Mouse (Mus musculus): ENCODE data around the gene Cela3b.
"Not testable (repeated sequence)": the region's sequence is repeated elsewhere in the genome, so short reads cannot be mapped to it uniquely, and the experiment has no call there.

Cela3b gene

DNA sequence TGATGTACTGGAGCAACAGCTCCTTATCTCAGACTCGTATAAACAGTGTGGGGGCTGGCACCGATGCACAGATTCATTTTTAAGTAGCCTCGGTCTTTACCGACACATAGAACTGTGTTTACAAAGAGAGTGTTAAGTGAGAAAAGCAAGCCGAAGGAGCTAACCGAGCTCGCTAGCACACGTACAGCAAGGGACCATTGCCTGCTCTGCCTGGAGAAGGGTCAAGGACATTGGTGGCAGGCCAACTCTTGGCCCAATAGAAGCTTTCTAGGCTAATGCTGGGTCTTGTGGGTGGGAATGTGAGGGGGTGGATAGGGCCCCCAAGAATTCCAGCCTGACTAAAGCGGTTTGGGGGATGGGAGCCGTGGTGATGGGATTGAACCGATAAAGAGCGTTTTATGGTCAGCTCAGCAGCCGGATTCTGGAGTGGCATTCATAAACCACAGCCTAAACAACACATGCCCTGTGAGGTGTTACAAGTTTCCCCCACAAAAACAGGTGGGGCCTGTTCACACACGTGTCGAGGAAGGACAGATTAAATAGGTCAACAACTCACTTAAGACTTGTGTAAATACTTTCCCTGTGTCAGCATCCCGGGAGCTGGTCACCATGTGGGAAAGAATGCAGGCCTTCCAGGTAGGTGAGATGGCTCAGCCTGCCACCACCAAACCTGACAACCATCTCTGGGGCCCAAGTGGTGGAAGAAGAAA, 31.8 kb upstream of the Cela3b start:
- no peak for DNase-seq (ENCODE audit: low spot score in 2 of 2)

DNA sequence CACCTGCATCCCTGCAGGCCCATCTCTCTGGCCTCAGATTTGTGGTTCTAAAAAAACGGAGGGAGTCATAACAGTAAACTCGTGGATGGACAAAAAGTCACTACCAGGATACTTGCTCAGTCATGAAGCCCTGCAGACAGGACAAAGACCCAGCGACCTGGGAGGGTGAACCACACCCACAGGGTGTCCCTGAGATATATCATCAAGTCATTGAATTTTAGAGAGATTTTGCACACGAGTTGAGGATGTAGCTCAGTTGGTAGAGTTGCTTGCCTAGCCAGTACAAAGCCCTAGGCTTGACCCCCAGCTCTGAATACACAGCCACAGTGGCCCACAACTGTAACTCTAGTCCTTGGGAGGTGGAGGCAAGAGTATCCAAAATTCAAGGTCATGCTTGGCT, 30.9 kb upstream of the Cela3b start:
- DNase-seq (ENCODE audit: low spot score in 2 of 2): no peak

DNA sequence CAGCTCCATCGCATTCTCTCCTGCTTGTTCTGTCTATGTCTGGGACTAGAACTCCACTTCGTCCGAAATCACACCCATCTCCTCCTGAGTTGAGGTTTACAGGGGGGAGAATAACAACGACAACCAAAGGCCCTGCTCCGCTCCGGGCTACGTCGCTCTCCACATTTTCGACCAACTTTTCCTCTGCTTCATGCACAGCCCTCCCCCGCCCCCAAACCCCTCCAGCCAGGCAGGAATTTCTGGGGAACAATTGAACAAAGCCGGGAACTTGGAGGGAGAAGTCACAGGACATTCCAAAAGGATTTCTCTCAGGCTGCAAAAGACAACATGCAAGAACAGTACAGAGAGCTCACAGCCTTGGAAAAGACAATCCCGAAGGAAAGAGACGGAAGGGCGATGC, 30.3 kb upstream of the Cela3b start:
- DNase-seq (ENCODE audit: low spot score in 2 of 2): no peak

DNA sequence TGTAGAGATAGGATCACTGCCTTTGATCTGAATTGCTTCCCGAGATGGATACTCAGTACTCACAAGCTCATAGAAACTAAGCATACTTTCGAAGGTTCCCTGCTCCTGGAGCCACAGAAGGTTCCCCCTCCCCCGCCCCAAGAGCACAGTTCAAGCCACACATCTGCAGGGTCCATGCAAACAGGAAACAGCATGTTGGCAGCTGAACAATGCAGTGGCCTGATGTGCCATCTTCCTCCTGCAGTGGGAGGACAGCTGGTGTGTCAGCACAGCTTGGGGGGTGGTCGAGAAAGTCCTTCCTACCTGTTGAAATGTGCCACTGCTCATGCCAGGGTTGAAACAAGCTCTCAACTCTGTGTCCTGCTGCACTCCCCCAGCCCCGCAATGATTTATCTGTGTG, 28.5 kb upstream of the Cela3b start:
- DNase-seq (ENCODE audit: low spot score in 2 of 2): no peak

DNA sequence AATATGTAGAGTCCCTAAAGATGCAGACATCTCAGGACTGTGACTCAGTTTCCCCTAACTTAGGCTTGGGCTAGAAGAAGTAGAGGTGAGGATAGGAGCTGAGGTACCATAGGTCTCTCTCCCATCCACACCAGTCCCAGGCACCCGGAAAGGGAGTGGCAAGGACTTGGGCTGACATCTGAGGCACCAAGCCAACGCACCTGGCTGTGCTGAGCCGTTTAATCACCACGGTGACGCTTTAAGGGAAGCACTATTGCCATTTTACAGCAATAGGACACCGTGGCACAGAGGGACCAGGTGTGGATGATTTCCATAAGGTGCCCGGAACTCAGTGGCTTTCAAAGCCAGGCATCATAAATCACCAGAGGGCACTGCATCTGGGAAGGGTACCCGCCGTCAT, 28.0 kb upstream of the Cela3b start:
- no peak for DNase-seq (ENCODE audit: low spot score in 2 of 2)

DNA sequence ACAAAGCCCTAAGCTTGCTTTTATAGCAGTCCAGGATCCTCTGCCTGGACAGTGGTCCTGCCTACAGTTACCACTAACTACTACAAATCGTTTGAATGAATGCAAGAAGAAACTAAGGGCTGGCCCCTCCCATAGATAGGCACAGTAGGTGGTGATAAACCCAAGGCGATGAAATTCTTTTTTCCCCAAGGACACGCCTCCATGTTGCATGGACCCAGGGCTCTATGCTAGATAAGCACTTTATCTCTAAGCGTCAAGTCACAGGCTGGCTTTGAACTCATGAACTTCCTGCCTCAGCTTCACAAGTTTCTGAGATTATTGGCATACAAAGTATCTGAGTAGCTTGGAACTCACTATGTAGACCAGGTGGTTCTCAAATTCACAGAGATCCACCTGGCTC, 27.0 kb upstream of the Cela3b start:
- DNase-seq (ENCODE audit: low spot score in 2 of 2): no peak

DNA sequence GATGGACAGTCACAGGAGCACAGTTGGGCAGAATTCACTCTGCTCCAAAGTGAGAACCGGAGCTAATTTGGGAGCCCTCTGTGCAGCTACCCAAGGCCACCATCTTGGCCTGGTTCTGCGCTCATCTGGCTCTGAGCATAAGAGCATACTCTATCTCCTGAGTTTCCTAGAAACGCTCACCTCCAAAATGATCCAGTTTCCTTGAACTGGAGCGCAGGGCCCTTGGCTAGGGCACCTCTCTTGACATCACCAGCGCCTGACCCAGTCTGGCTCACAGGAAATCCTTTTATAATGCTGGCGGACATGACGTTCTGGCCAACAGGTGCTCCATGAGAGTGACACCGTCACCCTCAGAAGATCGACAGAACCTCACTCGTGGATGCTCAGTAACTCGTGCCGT, 26.2 kb upstream of the Cela3b start:
- DNase-seq (ENCODE audit: low spot score in 2 of 2): no peak

DNA sequence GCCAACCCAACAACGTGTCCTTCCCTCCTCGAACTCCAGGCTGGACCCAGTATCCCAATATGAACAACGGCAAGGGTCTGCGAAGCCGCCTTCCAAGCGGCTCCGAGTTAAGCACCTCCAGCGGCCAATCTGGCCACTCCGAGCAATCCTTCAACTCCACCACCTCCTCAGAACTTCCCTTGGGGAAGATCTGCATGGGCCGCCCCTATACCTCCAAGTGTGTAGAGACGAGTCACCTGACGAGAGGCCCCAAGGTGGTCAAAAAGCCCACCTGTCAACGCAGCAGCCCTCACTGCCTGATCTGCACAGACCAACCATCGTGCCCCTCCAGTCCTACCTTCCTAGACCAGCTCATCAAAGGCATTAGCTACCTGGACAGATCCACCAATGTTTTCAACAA, 24.2 kb upstream of the Cela3b start:
- DNase-seq (ENCODE audit: low spot score in 2 of 2): no peak

DNA sequence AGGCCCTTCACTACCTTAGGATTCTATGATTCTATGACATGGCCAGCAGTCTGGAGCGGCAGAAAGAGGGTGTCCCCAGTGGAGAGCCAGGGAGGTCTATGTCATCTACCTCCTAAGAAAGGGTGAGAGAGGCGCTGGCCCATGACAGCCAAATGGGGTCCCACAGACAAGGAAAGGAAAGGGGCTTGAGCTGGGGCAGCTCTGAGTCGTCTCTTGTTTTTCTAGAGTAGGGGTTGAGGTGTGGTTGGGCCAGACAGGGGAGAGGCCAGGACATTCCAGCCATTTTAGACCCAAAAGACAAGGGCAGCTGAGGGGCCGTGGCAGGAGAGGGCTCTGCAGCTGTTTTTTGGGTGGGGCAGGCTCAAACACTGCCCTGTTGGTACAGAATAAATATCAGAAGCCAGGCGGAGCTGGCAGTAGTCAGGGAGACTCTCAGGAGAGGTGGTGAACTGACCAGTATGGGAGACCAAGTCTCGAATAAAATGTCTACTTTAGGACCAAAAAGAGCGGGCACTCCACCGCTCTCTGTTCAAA, 23.0 kb upstream of the Cela3b start, which contains the start of gene 1700013G24Rik:
Gene 1700013G24Rik (plus strand): TSS at position 51 of the 534 bp plus-strand sequence.
- DNase-seq (ENCODE audit: low spot score in 2 of 2): no peak

DNA sequence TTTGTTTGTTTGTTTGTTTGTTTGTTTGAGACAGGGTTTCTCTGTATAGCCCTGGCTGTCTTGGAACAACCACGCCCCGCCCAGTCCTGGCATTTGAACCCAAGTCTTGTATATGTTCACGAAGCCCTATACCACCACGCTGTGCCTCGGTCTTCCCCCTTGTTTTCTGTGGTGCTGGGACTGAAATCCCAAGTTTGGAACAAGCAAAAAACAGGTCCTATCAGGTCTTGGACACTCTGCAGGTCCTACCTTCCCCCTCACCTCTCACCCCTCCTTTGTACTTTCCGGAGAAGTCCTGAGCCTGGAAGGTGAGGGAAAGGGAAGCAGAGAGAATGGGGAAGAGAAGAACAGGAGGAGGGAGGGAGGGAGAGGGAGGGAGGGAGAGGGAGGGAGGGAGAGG, 21.9 kb upstream of the Cela3b start:
- no peak for DNase-seq (ENCODE audit: low spot score in 2 of 2)

DNA sequence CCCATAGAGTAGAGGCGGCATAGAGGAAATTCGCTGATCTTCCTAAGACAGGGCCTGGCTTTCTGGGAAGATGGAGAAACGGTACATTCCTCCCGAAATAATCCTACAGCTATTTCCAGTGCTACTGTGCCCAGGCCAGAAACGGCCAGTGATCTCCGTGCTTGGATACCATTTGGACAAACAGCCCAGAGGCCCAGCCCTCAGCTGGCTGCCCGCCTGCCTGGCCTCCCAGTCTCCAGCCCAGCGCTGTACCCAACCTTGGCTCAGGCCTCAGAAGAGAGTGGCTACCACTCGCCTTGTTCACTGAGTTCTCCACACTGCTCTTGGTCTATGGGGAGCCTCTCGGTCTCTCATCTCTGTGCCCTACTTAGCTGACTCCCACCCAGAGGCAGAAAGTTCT, 19.4 kb upstream of the Cela3b start:
- no peak for DNase-seq (ENCODE audit: low spot score in 2 of 2)

DNA sequence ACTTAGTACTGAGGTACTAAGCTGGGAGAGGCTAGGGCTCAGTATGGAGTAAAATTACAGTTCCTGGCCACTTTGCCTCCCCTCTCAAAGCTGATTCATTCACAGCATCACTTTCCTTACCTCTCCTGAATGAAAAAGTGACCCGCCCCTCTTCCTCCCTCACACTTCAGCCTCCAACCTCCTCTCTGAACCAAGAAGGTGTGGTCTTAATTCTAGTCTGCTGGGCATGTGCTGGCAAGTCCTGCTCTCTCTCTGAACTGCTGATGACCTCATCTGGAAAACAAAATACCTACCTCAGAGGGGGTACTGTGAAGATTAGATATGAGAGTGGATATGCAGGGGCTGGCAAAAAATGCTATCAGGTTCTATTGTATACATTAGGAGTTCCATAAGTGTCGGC, 18.8 kb upstream of the Cela3b start:
- DNase-seq (ENCODE audit: low spot score in 2 of 2): no peak

DNA sequence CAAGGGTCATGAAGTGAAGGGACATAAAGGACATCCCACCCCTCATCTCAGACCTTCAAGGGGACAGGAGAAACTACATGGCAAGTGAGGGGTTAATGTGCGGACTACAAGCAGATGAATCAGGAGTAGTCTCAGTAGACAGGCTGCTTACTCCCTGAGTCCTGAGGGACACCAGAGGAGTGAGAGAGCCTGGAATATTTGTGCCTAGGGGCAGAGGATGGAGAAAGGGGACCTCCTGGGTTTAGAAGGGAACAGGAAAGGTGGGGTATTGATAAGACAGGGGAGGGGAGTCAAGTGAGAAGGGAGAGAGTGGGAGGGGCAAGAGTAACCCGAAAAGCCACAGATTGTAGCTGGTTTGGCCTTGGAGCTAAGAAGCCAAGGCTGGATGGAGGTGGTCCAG, 18.3 kb upstream of the Cela3b start:
- no peak for DNase-seq (ENCODE audit: low spot score in 2 of 2)

DNA sequence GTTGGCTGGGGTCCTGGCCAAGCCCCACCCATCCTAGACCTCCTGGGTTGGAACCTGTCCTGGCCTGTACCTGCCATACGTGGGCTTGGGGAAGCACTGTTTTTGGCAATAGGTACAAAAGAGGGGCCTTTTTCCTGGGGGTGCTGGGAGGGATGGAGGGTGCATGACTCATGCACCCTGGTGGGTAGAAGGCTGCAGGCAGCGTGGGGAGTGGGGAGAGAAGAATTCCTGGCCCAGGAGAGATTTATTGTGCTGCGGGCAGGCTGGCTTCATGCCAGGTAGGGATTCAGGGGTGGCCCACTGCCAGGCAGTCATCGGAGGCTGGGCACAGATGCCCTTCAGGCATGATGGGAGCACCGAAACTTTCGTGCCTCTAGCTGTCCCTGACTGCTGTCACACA, 17.9 kb upstream of the Cela3b start:
- peak; percentile 37 to 59 for DNase-seq (ENCODE audit: low spot score in 2 of 2)

DNA sequence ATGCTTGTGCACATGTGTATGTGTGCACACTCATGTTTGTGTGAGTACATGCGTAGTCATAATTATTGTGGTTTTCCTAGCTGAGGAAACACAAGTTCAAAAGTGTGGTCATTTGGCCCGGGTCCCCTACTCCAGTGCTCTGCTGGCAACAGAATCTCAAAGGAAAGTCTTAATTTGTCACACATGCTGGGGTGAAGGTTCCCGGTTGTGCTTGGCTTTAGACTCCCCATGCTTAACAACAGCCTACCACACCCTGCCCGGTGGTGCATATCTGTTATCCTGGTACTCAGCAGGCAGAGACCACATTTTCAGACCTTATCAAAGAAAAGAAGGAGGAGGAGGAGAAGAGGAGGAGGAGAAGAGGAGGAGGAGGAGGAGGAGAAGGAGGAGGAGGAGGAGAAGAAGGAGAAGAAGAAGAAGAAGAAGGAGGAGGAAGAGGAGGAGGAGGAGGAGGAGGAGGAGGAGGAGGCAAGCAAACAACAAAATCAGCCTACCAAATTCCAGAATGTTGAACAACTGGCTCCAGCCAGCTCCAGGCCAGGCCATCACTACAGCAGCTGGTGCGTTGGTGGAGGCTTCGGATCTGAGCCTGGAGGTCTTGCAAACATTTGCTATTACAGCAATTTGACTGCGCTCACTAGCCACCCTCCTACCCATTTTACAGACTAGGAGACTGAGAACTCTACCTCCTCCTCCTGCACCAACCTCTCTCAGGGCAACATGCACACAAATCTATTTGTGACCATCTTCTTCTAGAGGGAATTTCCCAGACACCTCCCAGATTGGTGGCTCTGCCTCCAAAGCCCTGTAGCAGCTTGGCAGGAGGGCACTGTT, 17.2 kb upstream of the Cela3b start:
- peak; percentile 66 to 70 for DNase-seq (ENCODE audit: low spot score in 2 of 2)

DNA sequence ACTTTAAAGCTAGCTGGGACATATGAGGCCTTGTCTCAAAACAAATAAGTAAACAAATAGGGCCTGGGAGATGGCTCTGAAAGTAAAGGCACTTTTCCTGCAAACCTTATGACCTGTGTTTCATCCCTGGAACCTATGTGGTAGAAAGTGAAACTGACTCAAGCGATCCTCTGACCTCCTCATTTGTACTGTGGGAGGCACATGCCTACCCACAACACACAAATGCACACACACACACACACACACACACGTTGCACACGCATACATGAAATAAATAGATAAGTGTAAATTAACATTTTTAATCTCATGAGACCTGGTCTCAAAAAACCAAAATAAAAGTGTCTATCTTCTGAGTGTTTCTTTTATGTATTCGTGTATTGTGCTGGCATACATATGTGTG, 15.5 kb upstream of the Cela3b start:
- no peak for DNase-seq (ENCODE audit: low spot score in 2 of 2)

DNA sequence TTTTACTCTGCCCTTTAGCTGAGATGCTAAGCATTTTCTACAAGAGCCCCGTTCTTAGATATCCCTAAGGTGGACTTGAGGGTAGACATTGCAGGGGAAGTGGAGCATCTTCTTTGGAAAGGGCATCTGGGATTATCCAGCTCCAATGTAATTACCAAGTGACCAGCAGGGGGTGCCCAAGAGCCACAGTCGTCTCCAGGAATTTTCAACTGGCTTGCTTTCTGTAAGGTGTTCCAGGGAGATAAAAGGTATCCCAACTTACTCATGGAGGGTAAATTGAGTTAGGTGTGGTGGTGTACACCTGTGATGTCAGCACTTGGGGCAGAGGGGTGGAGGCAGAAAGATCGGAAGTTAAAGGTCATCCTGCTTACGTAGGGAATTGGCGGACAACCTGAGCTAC, 13.3 kb upstream of the Cela3b start:
- peak; percentile 28 to 79 for DNase-seq (ENCODE audit: low spot score in 2 of 2)

DNA sequence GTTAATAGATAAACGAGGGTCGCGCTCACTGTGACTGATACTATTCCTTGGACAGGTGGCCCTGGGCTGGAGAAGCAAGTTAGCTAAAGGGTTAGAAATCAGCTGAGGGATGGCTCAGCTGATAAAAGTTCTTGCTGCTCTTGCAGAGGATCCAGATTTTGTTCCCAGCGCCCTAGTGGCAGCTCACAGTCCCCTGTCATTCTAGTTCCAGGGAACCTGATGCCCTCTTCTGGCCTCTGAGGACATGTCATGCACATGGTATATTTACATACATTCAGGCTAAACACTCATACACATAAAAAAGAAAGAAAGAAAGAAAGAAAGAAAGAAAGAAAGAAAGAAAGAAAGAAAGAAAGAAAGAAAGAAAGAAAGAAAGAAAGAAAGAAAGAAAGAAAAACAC, 11.0 kb upstream of the Cela3b start:
- DNase-seq (ENCODE audit: low spot score in 2 of 2): no peak

DNA sequence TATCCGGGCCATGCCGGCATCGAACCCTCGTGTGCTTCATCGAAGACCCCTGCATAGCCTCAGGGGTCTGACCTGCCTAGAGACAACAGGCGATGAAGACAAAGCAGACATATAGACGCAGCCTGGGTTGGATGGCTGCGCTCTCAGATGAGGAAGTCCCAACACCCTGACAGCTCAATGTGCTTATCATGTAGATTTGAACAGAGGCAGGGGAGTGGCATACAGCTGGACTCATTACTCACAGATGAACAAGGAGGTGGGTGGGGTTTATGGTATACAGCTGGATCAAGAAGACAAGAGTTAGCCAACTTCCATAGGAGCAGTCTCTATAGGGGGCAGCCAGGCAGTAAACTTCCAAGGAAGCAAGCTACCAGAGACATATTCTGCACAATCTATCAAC, 8.5 kb upstream of the Cela3b start:
- DNase-seq (ENCODE audit: low spot score in 2 of 2): no peak

DNA sequence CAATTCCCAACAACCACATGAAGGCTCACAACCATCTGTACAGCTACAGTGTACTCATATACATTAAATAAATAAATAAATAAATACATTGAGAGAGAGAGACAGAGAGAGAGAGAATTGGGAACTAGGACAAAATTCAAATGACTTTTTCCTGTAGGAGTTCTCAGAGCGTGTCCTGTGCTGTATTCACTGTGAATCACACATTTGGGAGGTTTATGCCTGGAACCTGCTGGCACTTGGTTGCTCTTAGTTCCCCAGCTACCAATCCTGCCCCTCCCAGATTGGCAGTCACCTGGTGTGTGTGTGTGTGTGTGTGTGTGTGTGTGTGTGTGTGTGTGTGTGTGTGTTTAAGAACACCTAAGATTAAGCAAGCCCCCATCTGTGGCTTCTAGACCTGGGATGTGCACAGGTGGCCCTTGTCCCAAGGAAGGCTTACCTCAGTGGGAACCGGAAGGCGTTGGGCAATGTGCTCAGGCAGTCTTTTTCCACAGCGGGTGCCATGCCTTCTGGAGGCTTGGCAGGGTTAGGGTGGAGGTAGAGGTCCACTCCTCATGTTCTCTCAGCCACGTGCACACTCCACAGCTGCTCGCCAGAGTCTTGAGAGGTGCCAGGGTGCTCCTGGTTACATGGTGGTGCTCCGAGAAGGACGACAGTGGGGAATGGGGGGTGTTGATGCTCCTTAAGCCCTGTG, 6.8 kb upstream of the Cela3b start:
- DNase-seq (ENCODE audit: low spot score in 2 of 2): no peak

DNA sequence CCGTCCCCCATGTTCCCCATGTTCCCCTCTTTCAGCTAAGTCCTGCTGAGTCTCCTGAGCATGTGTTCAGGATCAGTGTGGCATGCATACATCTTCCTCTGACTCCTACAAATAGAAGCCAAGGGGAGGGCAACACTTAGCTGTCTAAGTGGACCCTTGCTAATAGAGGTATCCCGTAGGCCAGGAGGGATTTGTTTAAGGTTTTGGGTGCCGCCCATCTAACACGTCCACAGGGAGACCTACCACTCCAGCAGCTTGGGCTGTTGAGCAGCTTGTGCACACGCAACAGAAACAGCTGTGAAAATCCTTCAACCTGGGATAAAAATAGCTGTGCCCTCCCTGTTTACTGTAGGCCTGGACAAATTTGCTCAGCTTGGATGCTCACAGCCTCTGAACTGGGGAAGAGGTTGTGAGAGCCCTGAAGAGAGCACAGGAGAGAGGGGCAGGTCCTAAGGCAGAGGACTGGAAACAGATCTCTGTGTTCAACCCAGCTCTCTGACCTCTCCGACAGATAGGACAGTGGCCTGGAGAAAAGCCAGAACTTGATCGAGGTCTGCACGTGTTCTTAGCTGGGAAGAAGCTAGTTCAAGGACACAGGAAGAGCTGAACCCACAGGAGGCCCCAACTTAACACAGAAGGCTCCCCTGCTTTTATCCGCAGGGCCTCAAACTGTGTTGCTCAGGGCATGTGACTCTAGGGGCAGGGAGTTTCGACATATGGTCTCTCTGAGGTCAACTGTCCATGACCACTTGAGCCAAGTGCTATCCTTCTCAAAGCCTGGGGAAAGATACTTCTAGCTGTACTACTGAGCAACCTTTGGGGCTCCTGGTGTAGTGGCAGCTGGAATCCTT, 2.6 kb upstream of the Cela3b start:
- not testable (repeated sequence) for DNase-seq (ENCODE audit: low spot score in 2 of 2)
